8 mouse cellular contexts compared by ENCODE assay signal in the genomic region with DNA sequence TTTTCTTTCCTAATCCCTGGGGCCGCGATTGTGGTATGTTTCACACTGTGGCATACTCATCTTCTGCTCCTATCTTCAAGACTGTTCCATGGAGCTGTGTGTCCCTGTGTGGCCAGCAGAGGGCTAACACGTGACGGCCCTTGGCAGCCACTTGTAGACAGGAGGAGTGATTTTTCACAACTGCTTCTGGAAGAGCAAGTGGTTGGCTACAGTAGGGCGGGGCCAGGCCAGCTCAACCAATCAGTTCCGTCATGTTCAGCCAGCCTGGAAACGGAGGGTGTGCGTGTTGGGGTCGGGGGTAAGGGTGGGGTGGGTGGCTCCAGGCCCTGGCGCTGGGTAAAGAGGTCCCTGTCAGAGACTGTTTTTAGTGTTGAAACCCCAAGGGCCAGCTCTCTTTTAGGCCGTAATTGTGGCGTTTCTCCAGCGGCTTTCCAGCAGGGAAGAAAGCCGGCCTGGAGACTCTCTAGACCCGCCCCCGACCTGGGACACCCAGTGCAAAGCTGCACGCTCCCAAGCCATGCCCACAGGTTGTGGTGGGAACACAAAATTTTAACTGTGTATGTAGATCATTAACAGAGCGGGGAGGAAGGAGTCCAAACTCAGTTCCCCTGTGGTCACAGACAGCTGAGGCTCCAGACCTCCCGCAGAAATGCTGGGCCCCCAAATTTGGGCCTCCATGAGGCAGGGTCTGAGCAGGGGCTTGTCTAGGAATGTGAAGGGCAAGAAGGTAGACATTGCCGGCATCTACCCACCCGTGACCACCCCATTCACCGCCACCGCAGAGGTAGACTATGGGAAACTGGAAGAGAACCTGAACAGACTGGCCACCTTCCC. TPM values are rescaled to one million over a fixed set of nuclear protein-coding genes. Genes with fewer than 3 reads are reported as not detected.
A peak's percentile ranks its signal among the peaks of the same experiment; 100 is the strongest.
DNase-seq lines count a peak whose midpoint lies in the region; ATAC-seq and TF ChIP-seq lines count a peak whose summit lies in the region.

A gene (plus strand): TSS at position 342 of the 834 bp plus-strand sequence.

- no peaks in the 10 kb centered on the region for H3K79me2 ChIP-seq in C2C12 (ENCODE audit: control insufficient read depth, insufficient read depth)

- no peaks in the 10 kb centered on the region for H3K36me3 ChIP-seq in C2C12 (ENCODE audit: control insufficient read depth, insufficient read depth)
- no peaks in the 10 kb centered on the region for H3K36me3 ChIP-seq in embryonic facial prominence, embryonic 15.5 days
- H3K36me3 ChIP-seq in heart, embryonic 10.5 days, result no peaks in the 10 kb centered on the region
- no peaks in the 10 kb centered on the region for H3K36me3 ChIP-seq in kidney, embryonic 14.5 days (ENCODE audit: control insufficient read depth, insufficient read depth, low read length)
- H3K36me3 ChIP-seq in liver, embryonic 14.5 days (replicated peaks; ENCODE audit: control insufficient read depth, insufficient read depth, low read depth), result no peaks in the 10 kb centered on the region

- 0 out of 2 replicates have a peak within 1 kb of the TSS, but pooled peaks have one; percentile 21 for H3K9ac ChIP-seq in embryonic facial prominence, embryonic 15.5 days
- peak within 1 kb of the TSS; percentile 34; the same call in 1 of the 2 replicates for H3K9ac ChIP-seq in kidney, embryonic 14.5 days (ENCODE audit: low read depth, low read length)
- H3K9ac ChIP-seq in liver, embryonic 14.5 days (replicated peaks), result no peak within 1 kb of the TSS; the same call in 1 of the 2 replicates

- WGBS in embryonic facial prominence, embryonic 15.5 days, result 21% methylated on average over 23 of the region's 23 CpGs
- 23% methylated on average over 23 of the region's 23 CpGs for WGBS in heart, embryonic 10.5 days
- WGBS in kidney, embryonic 14.5 days, result 17% methylated on average over 23 of the region's 23 CpGs
- 20% methylated on average over 23 of the region's 23 CpGs for WGBS in liver, embryonic 14.5 days (ENCODE audit: insufficient replicate concordance)

- ATAC-seq in embryonic facial prominence, embryonic 15.5 days (ENCODE audit: insufficient number of reproducible peaks, low FRiP score, low TSS enrichment, low read depth), result peak; percentile 90
- ATAC-seq in kidney, embryonic 14.5 days (ENCODE audit: low FRiP score, low TSS enrichment), result peak; percentile 95
- peak; percentile 84 for ATAC-seq in liver, embryonic 14.5 days (ENCODE audit: insufficient read depth)

- no peaks in the 10 kb centered on the region for H3K27me3 ChIP-seq in C2C12 (ENCODE audit: control insufficient read depth, insufficient read depth, insufficient read length)
- H3K27me3 ChIP-seq in embryonic facial prominence, embryonic 15.5 days, result no peaks in the 10 kb centered on the region
- peaks cover 23% of the 10 kb centered on the region; the same call in 1 of the 2 replicates for H3K27me3 ChIP-seq in heart, embryonic 10.5 days (ENCODE audit: insufficient read depth, poor library complexity, severe bottlenecking)
- H3K27me3 ChIP-seq in kidney, embryonic 14.5 days (ENCODE audit: control insufficient read depth, insufficient read depth, low read length), result no peaks in the 10 kb centered on the region
- no peaks in the 10 kb centered on the region for H3K27me3 ChIP-seq in liver, embryonic 14.5 days (ENCODE audit: control insufficient read depth, insufficient read depth, low read length)

- TF ChIP-seq CTCF in C2C12 (IDR thresholded peaks at IDR 0.05; ENCODE audit: control insufficient read depth, insufficient read depth, insufficient read length), result peak; percentile 57
- peak; percentile 87 for TF ChIP-seq CTCF in liver, embryonic 14.5 days (IDR thresholded peaks at IDR 0.05; ENCODE audit: low read depth)

- H3K4me3 ChIP-seq in C2C12 (ENCODE audit: insufficient read depth, poor library complexity, severe bottlenecking), result no peak within 1 kb of the TSS
- H3K4me3 ChIP-seq in embryonic facial prominence, embryonic 15.5 days (replicated peaks), result peak within 1 kb of the TSS; percentile 40
- H3K4me3 ChIP-seq in heart, embryonic 10.5 days, result peak within 1 kb of the TSS; percentile 56
- peak within 1 kb of the TSS; percentile 35 for H3K4me3 ChIP-seq in kidney, embryonic 14.5 days (ENCODE audit: low read length)
- H3K4me3 ChIP-seq in liver, embryonic 14.5 days (ENCODE audit: insufficient read depth in 1 of 2, low read depth in 2 of 2, low read length in 2 of 2), result peak within 1 kb of the TSS; percentile 36 to 57

- peaks cover 7% of the 10 kb centered on the region for H3K4me1 ChIP-seq in embryonic facial prominence, embryonic 15.5 days
- peaks cover 14% of the 10 kb centered on the region; the same call in 1 of the 2 replicates for H3K4me1 ChIP-seq in heart, embryonic 10.5 days
- no peaks in the 10 kb centered on the region for H3K4me1 ChIP-seq in kidney, embryonic 14.5 days (ENCODE audit: control insufficient read depth, insufficient read depth, low read length)
- H3K4me1 ChIP-seq in liver, embryonic 14.5 days (replicated peaks; ENCODE audit: control insufficient read depth in 2 of 2, insufficient read depth in 2 of 2, low read length in 1 of 2), result no peaks in the 10 kb centered on the region; a peak in 1 of 4 replicates

- H3K27ac ChIP-seq in embryonic facial prominence, embryonic 15.5 days (replicated peaks), result 0 out of 2 replicates have a peak within 1 kb of the TSS, but pooled peaks have one; percentile 7
- H3K27ac ChIP-seq in heart, embryonic 10.5 days, result peak within 1 kb of the TSS; percentile 76
- H3K27ac ChIP-seq in kidney, embryonic 14.5 days (ENCODE audit: low read depth, low read length), result peak within 1 kb of the TSS; percentile 67
- H3K27ac ChIP-seq in liver, embryonic 14.5 days, result no peak within 1 kb of the TSS

- no peaks in the 10 kb centered on the region for H3K79me3 ChIP-seq in C2C12 (ENCODE audit: low read depth)

- H3K9me3 ChIP-seq in embryonic facial prominence, embryonic 15.5 days (replicated peaks), result no peaks in the 10 kb centered on the region
- H3K9me3 ChIP-seq in heart, embryonic 10.5 days, result no peaks in the 10 kb centered on the region
- no peaks in the 10 kb centered on the region for H3K9me3 ChIP-seq in kidney, embryonic 14.5 days (ENCODE audit: control insufficient read depth, low read length)
- H3K9me3 ChIP-seq in liver, embryonic 14.5 days (ENCODE audit: control insufficient read depth, low read length), result no peaks in the 10 kb centered on the region

- H3ac ChIP-seq in C2C12 (ENCODE audit: control insufficient read depth, insufficient read length, low read depth), result no peak within 1 kb of the TSS

- no peak for TF ChIP-seq EP300 in liver, embryonic 14.5 days (IDR thresholded peaks at IDR 0.05; ENCODE audit: low read depth)

- peak within 1 kb of the TSS; percentile 55 for H3K4me2 ChIP-seq in embryonic facial prominence, embryonic 15.5 days (replicated peaks)
- H3K4me2 ChIP-seq in kidney, embryonic 14.5 days (replicated peaks; ENCODE audit: low read depth, low read length), result peak within 1 kb of the TSS; percentile 56
- peak within 1 kb of the TSS; percentile 45 for H3K4me2 ChIP-seq in liver, embryonic 14.5 days (ENCODE audit: low read depth)

- DNase-seq in adrenal gland, adult 2 months, result peak; percentile 87
- peak; percentile 93 for DNase-seq in heart, embryonic 10.5 days (ENCODE audit: low spot score)
- DNase-seq in liver, embryonic 14.5 days (ENCODE audit: low read depth in 3 of 3, low spot score in 3 of 3), result peak; percentile 54 to 57 (median 57)
- peak; percentile 73 for DNase-seq in neural tube, embryonic 10.5 days (ENCODE audit: extremely low spot score, low spot score)
- peak; percentile 87 for DNase-seq in thymus, postnatal 0 days (ENCODE audit: low spot score)

TF ChIP-seq in C2C12, 6 proteins besides CTCF, POLR2A, EP300 and RAD21:
- TF ChIP-seq CEBPB (IDR thresholded peaks at IDR 0.05; ENCODE audit: low read depth) (no peak), USF1 (IDR thresholded peaks at IDR 0.05; ENCODE audit: low read depth) (peak; percentile 90), FOSL1 (IDR thresholded peaks at IDR 0.05; ENCODE audit: insufficient read depth, low read length, poor library complexity, severe bottlenecking) (no peak), MYOD1 (IDR thresholded peaks at IDR 0.05; ENCODE audit: control insufficient read depth, insufficient read length, low read depth) (no peak), MAX (IDR thresholded peaks at IDR 0.05) (peak; percentile 94), MYOG (IDR thresholded peaks at IDR 0.05; ENCODE audit: control insufficient read depth, extremely low read depth, insufficient read length) (no peak)

RNA-seq across cellular contexts. Expression of the gene that starts here (rescaled TPM):
- polyA plus RNA-seq in C2C12 (2012; fragmentation: generic; extraction: Trizol), result 0.30 TPM
- total RNA-seq in adrenal gland, adult 2 months (2021), result 1 to 10 TPM; 3.7 to 8.0 TPM
- 1.5 and 1.6 TPM in 2 replicates for polyA plus RNA-seq in adrenal gland, adult 2 months (2012; rRNA removed)
- 1.7 TPM in 2 replicates for polyA plus RNA-seq in embryonic facial prominence, embryonic 15.5 days (2015; fragmentation: Nextera tagmentation; extraction: Ambion mirVana)
- polyA plus RNA-seq in heart, embryonic 10.5 days (2016; fragmentation: Nextera tagmentation; extraction: Ambion mirVana), result 0.85 and 1.6 TPM in 2 replicates
- polyA plus RNA-seq in kidney, embryonic 14.5 days (2014; fragmentation: Nextera tagmentation; extraction: Ambion mirVana), result 7.2 and 9.8 TPM in 2 replicates
- polyA plus RNA-seq in liver, embryonic 14.5 days (2012; rRNA removed), result 22.1 and 25.8 TPM in 2 replicates
- 30.4 and 36.8 TPM in 2 replicates for polyA plus RNA-seq in liver, embryonic 14.5 days (2014; fragmentation: Nextera tagmentation; extraction: Ambion mirVana)
- 0.77 and 1.4 TPM in 2 replicates for polyA plus RNA-seq in thymus, postnatal 0 days (2015; fragmentation: Nextera tagmentation; extraction: Ambion mirVana)
